Mouse (Mus musculus) C2C12 (cell line): Measurements from ENCODE around the gene Elk4. TPM values are rescaled to one million over a fixed set of nuclear protein-coding genes. Genes with fewer than 3 reads are reported as not detected.

Experiments
- H3K27me3 ChIP-seq: one replicate; pipeline ENCODE4 v1.6.1; 2011; ENCODE audit not compliant: control insufficient read depth, insufficient read depth, insufficient read length
- H3K36me3 ChIP-seq: one replicate; pipeline ENCODE4 v1.6.1; 2011; ENCODE audit not compliant: control insufficient read depth, insufficient read depth
- H3K4me3 ChIP-seq: one replicate; pipeline ENCODE4 v1.5.1; 2011; ENCODE audit warnings: mild to moderate bottlenecking, control low read depth; ENCODE audit not compliant: poor library complexity, insufficient read depth, severe bottlenecking
- H3K79me2 ChIP-seq: one replicate; pipeline ENCODE4 v1.6.1; 2011; ENCODE audit not compliant: control insufficient read depth, insufficient read depth
- H3K79me3 ChIP-seq: one replicate; pipeline ENCODE4 v1.6.1; 2011; ENCODE audit warnings: low read depth, control low read depth
- H3ac ChIP-seq: one replicate; pipeline ENCODE3; 2011; ENCODE audit warnings: low read depth; ENCODE audit not compliant: control insufficient read depth, insufficient read length
- CEBPB ChIP-seq: IDR thresholded peaks from one replicate; pipeline ENCODE4 v1.6.1; 2011; ENCODE audit warnings: low read depth, mild to moderate bottlenecking, control low read depth, moderate library complexity
- CTCF ChIP-seq: IDR thresholded peaks from one replicate; pipeline ENCODE4 v1.5.1; 2011; ENCODE audit not compliant: control insufficient read depth, insufficient read depth, insufficient read length
- FOSL1 ChIP-seq: IDR thresholded peaks from one replicate; pipeline ENCODE4 v1.8.0; 2011; ENCODE audit warnings: mild to moderate bottlenecking, low read length; ENCODE audit not compliant: poor library complexity, insufficient read depth, severe bottlenecking
- MAX ChIP-seq: IDR thresholded peaks from one replicate; pipeline ENCODE4 v1.6.1; 2011; ENCODE audit warnings: mild to moderate bottlenecking, control low read depth
- MYOD1 ChIP-seq: IDR thresholded peaks from one replicate; pipeline ENCODE4 v1.6.1; 2011; ENCODE audit warnings: low read depth; ENCODE audit not compliant: control insufficient read depth, insufficient read length
- MYOG ChIP-seq: IDR thresholded peaks from one replicate; pipeline ENCODE4 v1.6.1; 2011; ENCODE audit not compliant: control insufficient read depth, insufficient read length; ENCODE audit errors: extremely low read depth
- USF1 ChIP-seq: IDR thresholded peaks from one replicate; pipeline ENCODE4 v1.6.1; 2011; ENCODE audit warnings: low read depth, mild to moderate bottlenecking, control low read depth, moderate library complexity
- polyA plus RNA-seq: library from polyadenylated mRNA; unstranded; fragments of >200 nt; fragmentation: generic; extraction: Trizol; gene quantifications from one replicate; pipeline ENCODE4 v1.2.1, GENCODE M21; 2012; ENCODE audit warnings: missing spikeins

The Elk4 gene
- polyA plus RNA-seq, 1 experiment, result 11.9 TPM

- Histone ChIP-seq H3K4me3 (no peak overlapping the region), H3K36me3 (no peaks in the 10 kb centered on the region), H3K79me3 (no peaks in the 10 kb centered on the region), H3K27me3 (peaks cover 16% of the 10 kb centered on the region), H3K79me2 (no peaks in the 10 kb centered on the region), H3ac (no peak overlapping the region)
- TF ChIP-seq MYOG (no peak), USF1 (no peak), CEBPB (no peak), MYOD1 (no peak), CTCF (no peak)
Observed at GRCm38 (mm10) chr1:131980471-131980870, 26.9 kb upstream of the Elk4 start.

GRCm38 (mm10) chr1:131981378-131982013 is 25.9 kb upstream of the Elk4 start:
- TF ChIP-seq USF1, result no peak
- TF ChIP-seq CTCF, result peak; percentile 64
- Histone ChIP-seq H3K27me3 (peaks cover 10% of the 10 kb centered on the region), H3ac (no peak overlapping the region), H3K4me3 (no peak overlapping the region), H3K79me3 (no peaks in the 10 kb centered on the region), H3K36me3 (no peaks in the 10 kb centered on the region), H3K79me2 (no peaks in the 10 kb centered on the region)

GRCm38 (mm10) chr1:131982907-131983306 is 24.5 kb upstream of the Elk4 start:
- no peak overlapping the region for H3ac ChIP-seq
- H3K4me3 ChIP-seq, result no peak overlapping the region
- H3K79me2 ChIP-seq, result no peaks in the 10 kb centered on the region
- H3K36me3 ChIP-seq, result no peaks in the 10 kb centered on the region
- no peaks in the 10 kb centered on the region for H3K79me3 ChIP-seq
- no peaks in the 10 kb centered on the region for H3K27me3 ChIP-seq
- no peak for TF ChIP-seq MYOD1
- peak; percentile 77 for TF ChIP-seq CTCF
- TF ChIP-seq MAX, result no peak

GRCm38 (mm10) chr1:131983806-131984205 is 23.6 kb upstream of the Elk4 start:
- TF ChIP-seq CEBPB, result no peak
- no peak for TF ChIP-seq MAX
- TF ChIP-seq MYOD1, result no peak
- TF ChIP-seq MYOG, result no peak
- no peak for TF ChIP-seq CTCF
- TF ChIP-seq USF1, result no peak
- no peak for TF ChIP-seq FOSL1
- H3K79me2 ChIP-seq, result no peaks in the 10 kb centered on the region
- no peak overlapping the region for H3K4me3 ChIP-seq
- no peak overlapping the region for H3ac ChIP-seq
- H3K79me3 ChIP-seq, result no peaks in the 10 kb centered on the region
- H3K36me3 ChIP-seq, result no peaks in the 10 kb centered on the region
- no peaks in the 10 kb centered on the region for H3K27me3 ChIP-seq

- Histone ChIP-seq H3K36me3 (no peaks in the 10 kb centered on the region), H3ac (no peak overlapping the region), H3K79me3 (no peaks in the 10 kb centered on the region), H3K4me3 (no peak overlapping the region), H3K79me2 (no peaks in the 10 kb centered on the region), H3K27me3 (no peaks in the 10 kb centered on the region)
- no peak for TF ChIP-seq FOSL1
- TF ChIP-seq CTCF, result no peak
- TF ChIP-seq MYOD1, result no peak
- TF ChIP-seq USF1, result no peak
- TF ChIP-seq MAX, result no peak
- no peak for TF ChIP-seq MYOG
- no peak for TF ChIP-seq CEBPB
Observed at GRCm38 (mm10) chr1:131987432-131987831, 20.0 kb upstream of the Elk4 start.

GRCm38 (mm10) chr1:131989476-131989875 is 17.9 kb upstream of the Elk4 start:
- no peaks in the 10 kb centered on the region for H3K36me3 ChIP-seq
- H3K27me3 ChIP-seq, result no peaks in the 10 kb centered on the region
- no peaks in the 10 kb centered on the region for H3K79me2 ChIP-seq
- no peak overlapping the region for H3K4me3 ChIP-seq
- no peaks in the 10 kb centered on the region for H3K79me3 ChIP-seq
- TF ChIP-seq CEBPB (no peak), MAX (no peak), USF1 (no peak), FOSL1 (no peak), MYOD1 (no peak), MYOG (no peak), CTCF (no peak)
- no peak overlapping the region for H3ac ChIP-seq
